Mouse (Mus musculus): ENCODE data around the gene Slc19a1.

The Slc19a1 gene

DNA sequence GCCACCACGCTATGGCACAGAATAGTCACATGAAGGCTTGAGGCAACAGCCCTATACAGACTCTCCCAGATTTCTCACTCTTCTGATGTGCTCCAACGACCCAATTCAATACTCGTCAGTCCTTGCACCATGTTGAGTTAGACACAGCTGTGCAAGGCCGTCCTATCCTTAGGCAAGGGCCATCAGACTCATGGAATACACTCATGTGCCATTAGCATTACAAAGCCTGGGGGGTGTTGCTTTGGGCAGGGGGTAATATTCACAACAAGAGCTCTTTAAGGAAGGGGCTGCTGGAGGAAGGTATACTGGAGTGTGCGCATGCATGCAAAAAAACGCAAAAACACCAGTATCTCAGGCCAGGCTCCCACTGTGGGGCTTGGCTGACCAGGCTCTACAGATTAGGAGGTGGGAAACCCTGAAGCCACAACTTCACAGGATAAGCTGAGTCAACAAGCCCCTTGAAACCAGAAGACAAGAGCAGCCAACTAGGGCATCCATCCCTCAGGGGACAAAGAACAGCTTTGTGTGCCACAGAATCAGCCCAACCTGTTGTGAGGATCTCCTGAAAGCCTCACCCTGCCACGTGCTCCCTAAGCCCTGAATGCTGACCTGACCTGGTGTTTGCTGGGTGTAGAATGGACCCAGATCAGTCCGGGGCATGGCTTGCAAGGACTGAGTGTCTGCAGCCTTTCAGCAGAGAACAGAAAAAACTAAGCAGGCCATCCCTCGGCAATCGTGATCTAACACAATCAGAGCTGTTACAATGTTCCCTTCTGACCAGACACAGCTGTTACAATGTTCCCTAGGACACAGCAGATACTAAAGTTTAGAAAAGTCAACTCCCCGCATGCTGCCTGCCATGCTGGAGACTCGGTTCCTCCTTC lies 65.2 kb downstream of the Slc19a1 start:
- DNase-seq (ENCODE audit: low spot score), result no peak

DNA sequence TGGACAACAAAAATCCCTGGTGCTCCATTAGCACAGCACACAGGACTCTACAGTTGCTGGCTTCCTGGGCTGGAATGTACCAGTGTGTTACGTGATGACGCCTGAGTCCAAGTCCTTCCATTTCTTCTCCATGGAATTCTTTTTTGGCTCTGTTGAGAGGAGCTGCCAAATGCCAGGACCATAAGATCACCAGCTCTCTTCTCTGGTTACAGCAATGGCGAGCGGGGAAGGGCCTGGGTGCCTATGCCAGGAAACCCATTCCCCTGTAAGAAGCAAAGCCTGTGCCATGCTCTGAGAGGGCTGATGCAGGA lies 65.8 kb downstream of the Slc19a1 start:
- DNase-seq (ENCODE audit: low spot score), result no peak

DNA sequence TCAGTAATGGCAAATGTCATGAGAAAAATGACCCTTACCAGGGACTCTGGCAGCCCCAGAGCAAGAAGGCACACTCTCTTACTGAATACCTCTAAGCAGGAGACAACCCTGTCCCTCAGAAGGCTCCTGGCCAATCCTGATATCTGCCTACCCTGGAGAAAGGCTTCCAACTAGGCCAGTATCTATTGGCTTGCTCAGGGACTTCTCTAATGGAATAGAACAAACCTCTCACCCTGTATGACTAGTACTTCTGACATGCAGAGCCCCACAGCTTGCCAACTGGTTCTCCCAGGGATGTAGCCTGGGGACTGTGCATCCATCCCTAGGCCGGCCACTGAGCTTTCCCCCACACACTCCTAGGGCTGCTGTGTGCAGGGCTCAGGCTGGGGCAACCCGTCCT lies 66.6 kb downstream of the Slc19a1 start:
- DNase-seq (ENCODE audit: low spot score), result no peak

DNA sequence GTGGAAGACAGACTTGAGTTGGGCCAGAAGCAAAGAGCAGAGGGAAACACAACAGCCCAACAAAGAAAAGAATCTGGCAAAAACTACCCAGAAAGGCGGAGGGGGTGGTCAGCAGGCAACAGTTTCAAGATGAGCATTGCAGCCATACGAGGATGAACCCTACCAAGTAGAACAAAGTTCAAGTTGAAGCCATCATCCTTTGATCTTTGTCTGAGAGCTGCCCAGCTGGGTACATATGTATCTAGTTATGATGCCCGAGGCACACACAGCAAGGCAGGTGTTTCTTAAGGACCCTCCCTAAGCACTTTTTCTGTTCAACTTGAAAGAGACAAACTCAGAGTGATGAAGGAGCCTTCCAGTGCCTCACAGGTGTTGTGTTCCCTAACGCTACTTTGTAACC lies 67.7 kb downstream of the Slc19a1 start:
- no peak for DNase-seq (ENCODE audit: low spot score)

DNA sequence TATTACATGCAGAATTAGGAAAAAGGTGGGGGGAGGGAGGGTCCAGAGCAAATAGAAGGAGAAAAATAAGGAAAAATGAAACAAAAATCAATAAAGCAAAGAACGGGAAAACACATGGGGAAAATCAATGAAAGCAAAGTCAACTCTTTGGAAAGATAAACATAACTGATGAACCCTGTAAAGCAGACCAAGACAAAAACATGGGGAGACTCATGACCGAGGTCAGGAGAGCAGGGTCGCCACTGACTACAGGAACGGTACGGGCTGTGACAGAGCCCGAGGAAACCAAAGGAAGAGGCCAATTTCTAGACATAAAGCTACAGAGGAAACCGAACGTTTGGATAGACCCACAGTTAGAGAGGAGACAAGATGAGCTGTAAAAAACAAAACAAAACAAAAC lies 71.6 kb downstream of the Slc19a1 start:
- DNase-seq (ENCODE audit: low spot score), result no peak

DNA sequence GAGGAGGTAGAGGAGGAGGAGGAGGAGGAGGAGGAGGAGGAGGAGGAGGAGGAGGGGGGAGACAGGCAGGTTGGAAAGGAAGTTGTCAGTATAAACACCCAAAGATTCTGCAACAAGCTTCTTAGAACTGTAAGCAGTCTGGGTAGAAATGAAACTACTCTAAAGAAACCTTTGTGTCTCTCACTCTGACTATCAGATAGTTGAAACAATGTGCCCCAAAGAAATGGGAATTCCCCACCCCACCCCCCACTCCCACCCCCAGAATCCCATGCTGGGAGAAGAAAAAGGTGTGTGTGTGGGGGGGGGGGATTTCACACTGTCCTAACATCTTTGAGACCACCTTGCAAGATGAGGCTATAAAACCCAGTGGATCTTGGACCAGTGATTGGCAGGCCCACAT lies 72.3 kb downstream of the Slc19a1 start:
- no peak for DNase-seq (ENCODE audit: low spot score)

DNA sequence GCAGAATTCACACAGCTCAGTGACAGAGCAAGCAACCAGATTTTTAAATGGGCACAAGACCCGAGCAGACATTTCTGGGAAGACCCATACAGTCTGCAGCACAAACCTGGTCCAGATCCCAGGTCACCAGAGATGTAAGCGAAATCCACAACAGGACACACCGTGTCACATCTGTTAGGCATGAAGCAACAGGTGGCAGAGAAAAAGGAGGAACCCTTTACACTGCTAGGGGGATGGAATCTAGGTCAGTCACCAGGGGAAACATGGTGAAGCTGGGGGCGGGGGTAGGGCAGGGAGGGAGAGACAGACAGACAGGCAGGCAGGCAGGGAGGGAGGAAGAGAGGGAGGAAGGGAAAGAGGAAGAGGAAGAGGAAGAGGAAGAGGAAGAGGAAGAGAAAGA lies 76.1 kb downstream of the Slc19a1 start:
- no peak for DNase-seq (ENCODE audit: low spot score)

DNA sequence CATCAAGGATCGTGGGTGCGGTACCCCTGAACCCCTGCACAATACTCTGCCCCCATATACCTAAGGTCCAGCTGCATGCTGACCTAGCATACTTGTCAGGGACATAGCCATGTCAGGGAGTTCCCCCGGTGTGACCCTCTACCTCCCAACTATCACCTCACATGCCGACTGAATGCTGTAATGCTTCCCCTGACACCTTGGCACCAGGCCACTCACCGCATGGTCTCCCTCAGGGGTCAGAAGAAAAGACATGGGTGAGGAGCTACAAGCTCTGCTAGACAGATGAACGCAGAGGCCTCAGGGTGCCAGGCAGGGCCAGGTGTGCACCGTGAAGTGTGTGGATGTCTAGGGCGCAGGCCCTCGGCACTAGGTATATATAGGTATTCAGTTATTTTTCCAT lies 78.0 kb downstream of the Slc19a1 start:
- DNase-seq (ENCODE audit: low spot score), result no peak
